Mouse (Mus musculus): ENCODE measurements at regions not wholly inside any gene's neighbourhood (a gene's known extent, or its start where the extent isn't known, plus 50 kb on each side); places are given as distances from the start of the nearest gene placed in this dataset.

DNA sequence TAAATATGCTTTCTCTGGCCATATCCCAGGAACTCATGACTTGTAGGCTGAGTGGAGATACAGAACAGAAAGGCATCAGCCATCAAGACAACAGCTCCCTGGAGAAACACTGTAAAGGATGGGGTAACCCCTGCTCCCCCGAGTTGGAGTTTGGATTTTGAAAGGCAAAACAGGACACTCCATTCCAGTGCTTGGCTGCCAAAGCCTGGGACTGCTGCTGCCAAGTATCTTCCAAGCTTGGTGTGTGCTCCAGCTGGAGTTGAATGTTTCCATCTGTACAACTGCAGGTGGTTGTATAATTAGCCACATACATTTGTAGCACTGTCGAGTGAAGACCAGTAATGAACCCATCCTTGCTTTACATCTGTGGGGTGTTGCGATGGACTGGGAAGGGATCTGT lies 62.1 kb downstream of the 4933412E24Rik start:
- peak; percentile 8 for DNase-seq

DNA sequence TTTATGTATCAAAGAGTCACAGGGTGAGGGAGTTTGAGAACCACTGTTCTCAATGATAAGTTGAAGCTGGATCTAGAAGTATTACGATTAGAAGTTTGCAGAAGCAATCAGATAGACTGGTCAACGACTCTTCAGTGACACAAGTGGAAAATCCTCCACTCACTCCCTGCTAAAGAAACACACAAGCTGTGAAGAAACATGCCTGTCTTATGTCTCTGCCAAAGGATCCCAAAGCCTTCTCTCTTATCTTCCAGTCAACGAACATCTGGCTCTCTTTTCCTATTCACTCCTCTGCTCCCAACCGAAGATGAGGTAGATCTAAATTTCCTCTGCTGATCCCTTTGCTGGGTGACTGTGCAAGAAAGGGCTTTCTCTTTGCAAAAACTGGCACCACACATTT lies 62.6 kb downstream of the 4933412E24Rik start:
- DNase-seq: no peak

GRCm38 (mm10) chr15:59950617-59951216 lies 65.7 kb downstream of the 4933412E24Rik start:
- no peak for DNase-seq

- no peak for DNase-seq
These were observed 71.2 kb downstream of the 4933412E24Rik start for GRCm38 (mm10) chr15:59945208-59945607.

GRCm38 (mm10) chr15:59936486-59936885 lies 79.9 kb downstream of the 4933412E24Rik start:
- DNase-seq: no peak

GRCm38 (mm10) chr15:59913860-59914259 lies 102.6 kb downstream of the 4933412E24Rik start:
- DNase-seq: no peak

GRCm38 (mm10) chr15:59908300-59908699 lies 108.1 kb downstream of the 4933412E24Rik start:
- DNase-seq: no peak

DNA sequence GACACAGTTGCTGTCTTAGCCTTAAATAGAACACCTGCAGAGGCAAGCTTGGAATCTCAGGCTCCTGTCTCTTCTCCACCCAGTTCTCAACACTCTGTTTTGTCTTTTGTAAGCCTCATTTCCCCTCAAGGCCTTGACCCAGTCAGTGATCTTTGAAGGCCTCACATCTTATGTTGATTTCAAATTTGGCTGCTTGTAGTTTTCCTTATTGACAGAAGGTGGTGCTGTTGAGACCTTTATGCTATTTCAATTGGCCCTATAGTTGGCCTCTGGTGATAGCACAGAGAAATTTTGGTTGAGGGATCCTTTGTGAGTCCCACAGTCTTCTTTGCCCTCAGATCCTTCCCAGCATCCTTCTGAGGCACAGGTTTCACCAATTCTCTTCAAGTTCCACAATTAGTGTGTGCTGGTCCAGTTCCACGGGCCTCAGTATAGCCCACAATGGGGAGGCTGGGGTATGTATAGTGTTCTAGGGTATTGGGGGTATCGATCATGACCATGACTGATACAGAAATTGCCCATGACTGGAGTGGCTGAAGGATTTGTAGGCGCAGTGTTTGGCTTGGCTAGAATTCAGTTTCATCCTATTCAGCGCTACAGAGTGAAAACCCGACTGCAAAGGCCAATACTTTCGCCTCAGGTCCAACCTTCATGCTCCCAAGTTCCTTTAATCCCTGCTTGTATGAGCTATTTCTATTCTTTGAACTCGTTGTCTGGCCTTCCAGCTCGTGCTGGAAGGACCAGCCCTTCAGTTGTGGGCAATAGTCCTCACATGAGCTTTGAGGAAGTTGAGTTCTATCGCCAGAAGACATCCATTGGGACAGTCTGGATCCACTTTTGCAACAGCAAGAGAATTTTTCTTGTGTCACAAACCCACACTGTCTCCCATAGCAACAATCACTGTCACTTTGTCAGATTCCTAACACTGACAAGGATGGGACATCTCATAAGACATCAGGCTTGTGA lies 110.3 kb downstream of the 4933412E24Rik start:
- DNase-seq: no peak

GRCm38 (mm10) chr15:59904741-59905140 lies 111.7 kb downstream of the 4933412E24Rik start:
- no peak for DNase-seq

GRCm38 (mm10) chr15:59888996-59889395 lies 127.4 kb downstream of the 4933412E24Rik start:
- no peak for DNase-seq

GRCm38 (mm10) chr15:59888131-59888459 lies 128.3 kb downstream of the 4933412E24Rik start:
- no peak for DNase-seq

DNA sequence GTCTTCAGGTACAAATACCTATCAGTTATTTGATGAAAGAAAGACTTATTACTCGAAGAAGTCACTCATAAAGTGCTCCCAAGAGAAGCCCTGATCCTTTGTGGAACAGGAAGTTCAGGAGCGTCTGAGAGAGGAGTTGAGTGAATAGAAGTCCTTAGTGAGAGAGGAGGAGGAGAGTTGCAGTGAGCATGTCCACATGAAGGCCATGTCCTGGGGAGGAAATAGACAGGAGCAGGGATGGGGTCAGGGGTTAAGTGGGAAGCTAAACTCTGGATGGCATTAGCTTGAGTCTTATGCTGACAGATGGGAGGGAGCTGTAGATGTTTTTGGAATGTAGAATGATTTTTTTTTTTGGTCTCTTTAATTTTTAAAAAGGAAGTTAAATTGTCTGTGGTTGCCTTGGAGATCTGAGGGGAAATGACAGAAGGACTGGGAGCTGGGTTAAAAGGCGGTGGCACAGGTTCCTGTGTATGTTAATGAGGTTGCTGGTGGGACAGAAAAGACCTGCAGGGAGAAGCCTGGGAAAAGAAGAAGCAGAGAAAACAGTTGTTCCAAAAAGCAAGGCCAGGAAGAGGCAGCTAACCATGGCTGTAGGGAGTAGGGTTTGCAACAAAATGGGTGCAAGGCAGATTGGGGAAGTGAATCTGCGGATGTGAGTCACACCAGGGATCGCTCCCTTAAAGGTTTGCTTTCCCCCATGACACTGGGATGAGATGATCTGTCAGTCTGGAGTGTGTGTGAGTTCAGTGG lies 128.9 kb downstream of the 4933412E24Rik start:
- no peak for DNase-seq

DNA sequence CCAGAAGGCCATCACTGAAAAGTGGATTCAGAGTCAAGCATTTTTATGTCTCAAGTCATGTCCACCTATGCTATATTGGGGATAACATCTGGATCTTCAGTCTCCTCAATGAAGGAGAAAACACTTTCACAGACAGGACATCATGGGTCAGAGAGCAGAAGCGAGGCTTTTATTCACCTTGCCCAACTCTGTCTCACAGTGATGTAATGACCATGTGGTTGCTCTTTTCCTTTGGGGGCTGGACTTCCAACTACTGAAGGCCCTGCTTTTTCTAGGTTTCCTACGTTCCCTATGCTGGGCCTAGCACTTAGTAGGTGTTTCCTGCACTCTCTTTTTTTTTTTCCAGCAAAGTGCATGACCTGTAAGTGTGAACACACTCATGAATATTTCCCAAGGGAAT lies 130.4 kb downstream of the 4933412E24Rik start:
- no peak for DNase-seq

GRCm38 (mm10) chr15:59882444-59882843 lies 134.0 kb downstream of the 4933412E24Rik start:
- no peak for DNase-seq

DNA sequence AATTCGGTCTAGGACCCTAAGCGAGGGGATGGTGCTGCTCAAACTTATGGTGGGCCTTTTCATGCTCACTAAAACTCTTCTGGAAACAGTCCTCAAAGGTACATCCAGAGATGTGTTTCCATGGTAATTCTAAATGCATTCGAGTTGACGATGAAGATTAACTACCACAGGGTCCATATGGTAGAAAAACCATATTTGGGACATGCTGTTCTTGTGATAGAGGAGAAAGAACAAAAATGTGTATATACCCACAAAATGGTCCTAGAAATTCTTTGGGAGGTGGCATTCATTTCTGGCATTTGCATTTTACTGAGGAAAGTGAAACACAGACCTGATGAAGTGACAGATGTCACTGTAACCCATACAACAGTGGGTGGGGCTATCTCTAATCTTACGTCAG lies 136.0 kb downstream of the 4933412E24Rik start:
- DNase-seq: no peak

- DNase-seq: no peak
These were observed 137.1 kb downstream of the 4933412E24Rik start for GRCm38 (mm10) chr15:59879311-59879710.

DNA sequence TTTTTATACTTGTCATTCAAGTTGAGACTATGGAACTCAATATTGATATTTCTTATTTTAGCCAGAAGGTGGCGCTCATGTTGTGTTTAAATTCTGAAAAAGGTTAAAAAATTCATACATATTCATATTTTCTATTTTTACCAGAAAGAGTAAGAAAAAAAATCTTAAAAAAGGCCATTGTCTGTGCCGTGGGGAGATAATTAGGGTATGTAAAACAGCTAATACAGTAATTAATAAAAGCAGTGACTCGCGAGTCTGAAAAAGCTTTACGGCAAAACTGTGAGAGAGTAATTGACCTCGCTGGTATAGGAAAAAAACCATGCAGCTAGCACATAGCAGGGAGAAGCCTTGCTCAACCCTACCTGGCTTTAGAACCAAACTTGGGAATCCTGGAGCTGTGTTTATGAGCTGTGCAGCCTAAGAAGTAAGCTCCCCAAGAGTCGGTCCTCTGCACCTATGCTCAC lies 140.1 kb downstream of the 4933412E24Rik start:
- DNase-seq: no peak

GRCm38 (mm10) chr15:59866701-59867100 lies 149.7 kb downstream of the 4933412E24Rik start:
- DNase-seq: no peak

GRCm38 (mm10) chr15:59864746-59865499 lies 151.5 kb downstream of the 4933412E24Rik start:
- no peak for DNase-seq

DNA sequence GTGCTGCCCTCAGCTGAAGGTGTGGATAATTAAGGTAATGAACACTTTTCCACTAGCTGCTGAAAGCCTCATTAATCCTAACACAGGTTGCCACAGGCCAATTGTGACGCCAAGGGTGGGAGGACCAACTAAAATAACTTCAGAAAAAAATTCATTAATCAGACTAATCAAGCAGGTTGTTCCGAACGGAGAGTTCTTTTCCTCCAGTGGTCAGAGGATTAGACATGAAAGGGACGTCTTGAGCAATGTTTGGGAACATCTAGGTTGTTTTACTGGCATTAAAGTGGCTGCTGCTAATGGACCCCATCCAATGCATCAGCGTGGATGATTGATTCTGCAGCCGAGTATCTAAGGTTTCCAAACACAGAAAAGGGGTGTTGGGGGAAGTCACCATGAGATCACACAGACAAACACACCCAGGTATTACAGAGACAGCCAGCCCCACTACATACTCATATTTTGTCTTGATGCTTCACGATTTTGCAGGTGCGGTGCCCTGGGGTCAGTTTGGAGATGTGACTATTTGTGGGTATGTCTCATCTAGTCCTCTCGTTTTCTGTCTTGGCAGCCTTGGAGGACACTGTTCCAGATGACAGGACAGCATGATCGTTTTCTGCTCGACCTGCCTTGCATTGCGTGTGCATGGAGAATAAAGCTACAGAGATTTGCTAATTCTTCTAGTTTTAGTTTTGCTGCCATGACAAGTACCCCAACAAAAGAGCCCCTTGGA lies 164.0 kb downstream of the 4933412E24Rik start:
- DNase-seq: no peak

DNA sequence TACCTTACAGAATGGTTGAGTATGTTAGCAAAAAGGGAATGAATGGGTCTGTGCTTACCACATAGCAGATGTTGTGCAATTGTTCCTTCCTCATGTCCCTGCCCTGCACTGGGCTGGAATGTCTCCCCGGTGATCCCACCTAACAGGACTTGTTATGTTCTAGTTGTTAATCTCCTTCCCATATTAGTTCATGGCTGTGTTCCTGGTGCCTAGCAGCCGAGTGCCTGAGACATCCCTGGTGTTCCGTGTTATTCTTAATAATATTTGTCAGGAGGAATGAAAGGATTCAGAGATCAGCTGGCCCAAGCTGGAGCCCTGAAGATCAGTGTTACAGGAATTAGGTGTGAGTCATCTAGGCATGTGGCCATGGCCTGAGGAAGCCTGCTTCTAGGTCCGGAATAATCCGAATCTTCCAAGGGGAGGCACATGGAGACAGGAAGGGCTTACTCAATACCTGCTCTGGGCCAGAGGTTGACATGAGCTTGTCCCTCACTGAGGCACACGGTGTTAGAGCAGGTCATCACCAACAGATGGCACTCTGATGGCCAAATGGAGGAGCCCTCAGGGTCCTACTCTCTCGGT lies 171.2 kb downstream of the 4933412E24Rik start:
- DNase-seq: no peak

DNA sequence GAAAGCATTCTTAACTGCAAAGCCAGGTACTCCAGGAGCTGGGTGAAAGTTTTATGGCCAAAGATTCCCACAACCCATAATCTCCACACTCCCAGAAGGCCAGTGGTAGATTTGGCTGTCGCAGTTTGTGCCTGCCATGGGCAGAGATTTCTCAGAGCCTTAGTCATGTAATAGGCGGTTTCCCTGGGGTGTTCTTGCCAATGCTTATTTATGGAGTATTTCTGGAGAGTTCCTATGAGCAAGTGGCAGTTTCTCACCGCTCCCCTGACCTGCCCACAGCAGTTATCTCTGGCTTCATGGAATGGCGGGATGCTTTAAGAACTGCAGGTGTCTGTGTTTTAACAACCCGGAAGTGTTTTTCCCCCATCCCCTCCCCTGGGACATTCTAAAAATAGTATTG lies 179.8 kb downstream of the 4933412E24Rik start:
- no peak for DNase-seq
